Mouse (Mus musculus) heart, postnatal 25 days (tissue): ENCODE data around the gene Olfr1283. TPM values are rescaled to one million over a fixed set of nuclear protein-coding genes. Genes with fewer than 3 reads are reported as not detected.
"Not testable (repeated sequence)": the region's sequence is repeated elsewhere in the genome, so short reads cannot be mapped to it uniquely, and the experiment has no call there.

ENCODE experiments used
- DNase-seq: peaks from one replicate; pipeline ENCODE4 v3.0.0; 2022; ENCODE audit warnings: low spot score
- intact Hi-C: fragments of 180-260 bp; cut with DNase I; formaldehyde crosslinking; loops from one replicate; pipeline ENCODE4 v1.15.1; 2025
- total RNA-seq, 2 experiments: library from RNA; stranded (reverse); gene quantifications; 2 replicates each; pipeline ENCODE4 v1.2.3; 2021

Olfr1283 gene
- total RNA-seq, result not detected

DNA sequence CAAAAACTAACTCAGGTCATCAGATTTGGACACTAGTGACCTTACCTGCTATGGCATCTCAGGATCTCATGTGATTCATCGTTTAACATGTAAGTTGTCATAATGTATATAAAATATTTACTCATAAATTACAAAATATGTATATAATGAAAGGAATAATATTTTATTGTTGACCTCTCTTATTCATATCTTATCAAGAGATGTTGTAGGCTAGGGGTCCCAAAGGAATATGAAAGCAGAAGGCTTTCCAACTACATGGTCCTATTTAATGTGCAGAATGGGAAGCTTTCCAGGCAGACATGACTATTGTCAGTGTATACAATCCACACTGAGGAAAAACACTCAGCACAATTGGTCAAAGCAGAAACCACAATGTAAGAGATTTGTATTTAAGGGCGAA lies at the start of gene Olfr1283:
TSS of gene Olfr1283 (plus strand) at position 301 of the 400 bp plus-strand sequence.
- DNase-seq, result no peak
- intact Hi-C loops, result no loop called here

DNA sequence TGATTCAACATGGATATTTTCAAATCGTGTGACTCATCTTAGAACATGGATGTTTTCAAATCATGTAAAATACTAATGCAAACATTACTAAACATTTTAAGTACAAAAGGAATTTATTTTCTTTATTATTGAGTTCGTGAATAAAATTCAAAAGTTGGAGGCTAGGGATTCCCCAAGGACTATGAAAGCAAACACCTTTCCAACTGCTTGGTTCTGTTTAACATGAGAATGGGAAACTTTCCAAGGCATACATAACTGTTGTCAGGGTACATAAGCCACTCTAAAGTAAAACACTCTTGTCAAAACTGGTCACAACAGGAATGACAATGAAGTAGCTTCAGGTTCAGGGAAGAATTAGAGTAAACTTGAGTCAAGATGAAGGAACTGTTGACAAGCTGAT lies 40.4 kb upstream of the Olfr1283 start, which contains the start of gene Olfr1281:
TSS of gene Olfr1281 (plus strand) at position 301 of the 400 bp plus-strand sequence.
- intact Hi-C loops, result no loop called here
- no peak for DNase-seq

GRCm38 (mm10) chr2:111333721-111334120 lies 32.9 kb upstream of the Olfr1283 start:
- DNase-seq, intact Hi-C loops: not testable (repeated sequence)

GRCm38 (mm10) chr2:111335976-111336375 lies 30.6 kb upstream of the Olfr1283 start, which contains the start of gene Olfr1282:
Gene Olfr1282, minus strand, starts transcription at chr2:111336076.
- DNase-seq, result no peak
- intact Hi-C loops, result no loop called here

DNA sequence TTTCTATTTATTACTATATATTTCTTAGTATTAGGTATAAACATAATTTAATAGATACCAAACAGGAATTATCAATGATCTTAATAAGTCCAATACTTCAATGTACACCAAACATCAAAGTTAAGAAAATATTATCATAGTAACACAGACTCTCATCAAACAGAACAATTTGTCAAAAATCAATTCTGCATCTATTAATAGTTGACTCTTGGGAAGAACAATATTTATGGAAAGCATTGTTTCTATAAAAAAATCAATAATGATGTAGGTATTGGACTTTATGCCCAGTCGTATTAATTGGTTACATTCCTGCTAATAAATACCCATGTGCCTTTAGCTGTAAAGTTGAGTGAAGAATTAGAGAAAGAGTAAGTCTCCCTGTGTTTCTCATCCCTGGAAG lies 8.6 kb downstream of the Olfr1283 start, which contains the start of gene Olfr1284:
TSS of gene Olfr1284 (plus strand) at position 301 of the 400 bp plus-strand sequence.
- intact Hi-C loops, result no loop called here
- no peak for DNase-seq

Other genes starting within 250 kb of the Olfr1283 start
- gene Gm15130, start 213.9 kb upstream of the Olfr1283 start, total RNA-seq, result not detected
- not detected for gene 4930430A15Rik, start 137.2 kb upstream of the Olfr1283 start, total RNA-seq
- not detected for gene Olfr1275, start 131.5 kb upstream of the Olfr1283 start, total RNA-seq
- not detected for gene Olfr1276, start 112.3 kb upstream of the Olfr1283 start, total RNA-seq
- gene Olfr1277, start 92.7 kb upstream of the Olfr1283 start, total RNA-seq, result not detected
- not detected for gene Olfr1278, start 76.7 kb upstream of the Olfr1283 start, total RNA-seq
- gene Olfr1279, start 66.2 kb upstream of the Olfr1283 start, total RNA-seq, result not detected
- gene Olfr1280, start 52.8 kb upstream of the Olfr1283 start, total RNA-seq, result not detected
- not detected for gene Olfr1281, start 40.3 kb upstream of the Olfr1283 start, total RNA-seq
- not detected for gene Olfr1282, start 30.7 kb upstream of the Olfr1283 start, total RNA-seq
- not detected for gene Olfr1284, start 8.7 kb downstream of the Olfr1283 start, total RNA-seq
- gene Olfr1286, start 56.3 kb downstream of the Olfr1283 start, total RNA-seq, result not detected
- gene Olfr1287, start 82.4 kb downstream of the Olfr1283 start, total RNA-seq, result not detected
- gene Olfr1288, start 107.3 kb downstream of the Olfr1283 start, total RNA-seq, result not detected
- gene Olfr1289, start 114.0 kb downstream of the Olfr1283 start, total RNA-seq, result not detected
- not detected for gene Olfr1290, start 127.0 kb downstream of the Olfr1283 start, total RNA-seq
- gene Olfr1291-ps1, start 130.4 kb downstream of the Olfr1283 start, total RNA-seq, result not detected
- not detected for gene Olfr1293-ps, start 158.4 kb downstream of the Olfr1283 start, total RNA-seq
- gene Olfr1294, start 173.5 kb downstream of the Olfr1283 start, total RNA-seq, result not detected
- gene Olfr1295, start 202.9 kb downstream of the Olfr1283 start, total RNA-seq, result not detected